Mouse (Mus musculus): Measurements from ENCODE around the gene Tfb1m.

Gene Tfb1m

DNA sequence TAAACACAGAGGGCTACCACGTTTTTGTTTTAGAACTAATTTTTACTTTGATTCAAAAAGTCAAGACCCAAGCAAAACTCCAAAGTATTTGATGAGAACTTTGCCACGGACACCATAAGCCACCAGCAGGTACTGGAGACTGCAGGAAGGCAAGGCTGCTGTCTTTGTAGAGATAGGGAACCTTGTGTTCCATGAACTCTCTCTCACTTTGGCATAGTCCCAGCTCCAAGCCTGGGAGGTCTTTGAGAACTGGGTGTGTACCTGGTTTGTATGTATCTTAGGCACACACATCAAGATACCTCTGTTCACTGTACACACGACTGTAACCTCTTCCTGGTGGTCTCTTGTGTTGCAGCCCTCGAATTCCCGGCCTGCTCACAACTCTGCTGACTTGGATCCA is 43.3 kb downstream of the Tfb1m start:
- DNase-seq (ENCODE audit: low spot score), result no peak

DNA sequence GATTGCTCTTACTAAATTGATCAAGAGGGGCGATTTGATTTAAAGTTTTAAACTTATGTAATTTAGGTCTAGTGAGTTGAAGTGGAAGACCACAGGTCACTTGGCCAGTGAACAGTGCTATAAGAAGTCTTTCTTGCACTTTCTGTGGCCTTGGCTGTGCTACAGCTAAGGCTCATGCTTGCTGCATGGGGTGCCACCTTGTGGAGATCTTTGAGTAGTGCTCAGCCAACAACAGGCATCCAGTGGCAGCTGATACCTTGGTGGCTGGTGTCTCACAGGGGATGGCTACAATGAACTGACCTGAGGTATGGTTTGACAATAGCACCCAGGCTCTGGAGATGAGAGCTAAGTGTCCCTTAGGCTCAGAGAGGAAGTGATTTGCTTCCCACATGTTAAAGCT is 47.7 kb downstream of the Tfb1m start:
- DNase-seq (ENCODE audit: low spot score), result peak; percentile 44

- no peak for DNase-seq (ENCODE audit: low spot score)
Measured at GRCm38 (mm10) chr17:3506508-3506907, 51.1 kb downstream of the Tfb1m start.

DNA sequence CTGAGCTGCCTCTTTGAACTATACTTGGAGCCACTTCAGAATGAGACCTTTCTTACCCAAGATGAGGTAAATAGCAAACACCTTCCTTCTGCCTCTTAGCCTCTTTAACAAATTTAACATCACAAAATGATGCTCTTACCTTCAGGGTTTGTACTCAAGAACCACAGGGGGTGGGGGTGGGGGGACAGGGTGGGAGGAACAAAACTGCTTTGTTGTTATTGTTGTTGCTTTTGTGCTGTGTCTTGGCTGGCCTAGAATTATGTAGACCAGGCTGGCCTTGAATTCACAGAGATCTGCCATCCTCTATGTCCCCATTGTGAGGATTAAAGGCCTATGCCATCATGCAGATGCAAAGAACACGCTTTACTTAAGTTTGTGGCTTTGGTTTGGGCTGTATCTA is 51.9 kb downstream of the Tfb1m start:
- DNase-seq (ENCODE audit: low spot score), result no peak

DNA sequence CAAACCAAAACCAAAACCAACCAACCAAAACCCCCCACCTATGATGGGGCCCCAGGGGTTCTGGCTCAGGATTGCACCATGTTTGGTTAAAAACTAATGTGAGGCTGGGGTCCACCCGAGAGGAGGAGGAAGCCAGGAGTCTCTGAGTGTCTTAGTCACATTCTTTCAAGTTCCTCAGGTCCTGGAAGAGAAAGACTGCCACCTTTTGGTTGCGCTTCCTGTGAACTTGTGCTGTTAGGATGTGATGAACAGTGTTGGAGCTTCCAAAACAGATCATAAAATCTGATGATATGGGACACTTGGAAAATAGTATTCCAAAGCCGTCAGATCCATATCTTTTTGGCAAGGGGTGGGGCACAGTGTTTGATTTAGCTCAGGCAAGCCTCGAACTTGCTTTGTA is 56.6 kb downstream of the Tfb1m start:
- DNase-seq (ENCODE audit: low spot score), result no peak

- no peak for DNase-seq (ENCODE audit: low spot score)
Measured at GRCm38 (mm10) chr17:3500076-3500475, 57.5 kb downstream of the Tfb1m start.

DNA sequence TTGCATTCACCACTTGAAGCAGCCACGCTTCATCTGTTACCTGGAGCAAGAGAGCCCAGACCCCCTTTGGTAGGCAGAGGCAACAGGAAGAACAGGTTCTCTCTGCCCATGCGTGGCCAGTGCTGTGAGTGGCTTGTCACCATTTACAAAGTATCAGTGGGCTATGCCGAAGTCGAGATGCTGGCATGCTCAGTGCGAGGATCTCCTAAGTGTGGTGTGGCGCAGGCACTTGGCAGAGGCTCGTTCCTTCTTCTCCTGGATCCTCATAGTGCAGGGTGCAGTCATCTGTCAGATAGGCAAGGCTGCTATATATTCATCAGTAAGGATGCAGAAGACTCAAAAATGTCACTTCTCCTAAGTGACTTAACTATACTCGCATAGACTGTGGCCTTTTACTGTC is 58.1 kb downstream of the Tfb1m start:
- no peak for DNase-seq (ENCODE audit: low spot score)

DNA sequence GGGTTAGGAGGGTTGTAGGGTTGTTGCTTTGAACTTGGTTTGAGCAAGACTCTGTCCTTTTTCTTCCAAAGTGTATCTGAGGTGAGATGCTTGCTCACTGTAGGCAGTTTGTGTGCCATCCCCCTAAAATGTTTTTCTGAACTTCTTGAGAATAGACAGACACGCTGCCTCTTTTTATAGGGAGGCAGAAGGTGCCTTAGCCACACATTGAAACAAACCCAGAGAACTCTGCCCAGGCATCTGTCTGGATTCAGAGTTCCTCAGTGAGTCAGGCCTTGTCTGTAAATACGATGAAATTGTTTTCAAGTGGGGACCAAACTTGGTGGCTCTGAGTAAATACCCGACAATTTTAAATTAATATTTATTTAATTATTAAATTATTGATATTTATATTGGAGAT is 59.0 kb downstream of the Tfb1m start:
- DNase-seq (ENCODE audit: low spot score), result no peak

DNA sequence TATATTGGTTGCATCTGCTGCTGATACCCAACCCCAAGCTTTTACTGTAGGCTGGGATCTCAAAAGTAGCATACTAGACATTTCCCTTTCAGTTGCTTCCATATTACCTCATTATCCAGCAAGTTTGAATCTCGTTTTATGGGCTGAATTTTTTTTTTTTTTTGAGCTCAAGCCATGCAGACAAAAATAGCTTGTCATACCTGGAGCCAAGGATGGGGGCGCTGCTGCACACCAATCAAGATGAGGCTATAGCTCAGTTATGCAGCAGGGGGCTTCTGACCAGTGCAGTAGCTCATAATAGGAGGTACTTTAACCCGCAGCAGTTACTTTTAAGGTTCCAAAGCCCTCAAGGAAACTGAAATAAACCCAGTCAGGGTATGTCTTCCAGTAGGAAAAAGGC is 59.5 kb downstream of the Tfb1m start:
- DNase-seq (ENCODE audit: low spot score), result peak; percentile 27

DNA sequence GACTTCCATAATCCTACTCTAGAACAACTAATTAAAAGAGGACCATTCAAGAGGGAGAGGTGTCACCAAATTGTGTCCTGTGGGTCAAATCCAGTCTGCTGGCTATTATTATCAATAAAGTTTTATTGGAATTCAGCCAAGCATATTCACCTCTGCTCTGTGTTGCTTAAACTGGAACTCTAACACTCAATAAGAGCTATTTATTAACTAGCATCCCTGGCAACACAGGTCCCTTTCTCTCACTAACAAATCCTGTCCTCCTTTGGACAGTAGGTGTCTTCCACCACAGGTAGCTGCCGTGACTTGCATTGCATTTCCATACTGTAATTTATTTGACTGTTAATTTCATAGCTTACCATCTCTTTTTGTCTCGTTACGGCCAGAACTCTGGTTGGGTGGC is 61.5 kb downstream of the Tfb1m start:
- no peak for DNase-seq (ENCODE audit: low spot score)

- DNase-seq (ENCODE audit: low spot score), result no peak
Measured at GRCm38 (mm10) chr17:3495576-3495975, 62.0 kb downstream of the Tfb1m start.

GRCm38 (mm10) chr17:3491667-3492066 is 65.9 kb downstream of the Tfb1m start:
- DNase-seq (ENCODE audit: low spot score), result no peak

GRCm38 (mm10) chr17:3491065-3491464 is 66.5 kb downstream of the Tfb1m start:
- no peak for DNase-seq (ENCODE audit: low spot score)

- no peak for DNase-seq (ENCODE audit: low spot score)
Measured at GRCm38 (mm10) chr17:3490216-3490895, 67.2 kb downstream of the Tfb1m start.

- no peak for DNase-seq (ENCODE audit: low spot score)
Measured at GRCm38 (mm10) chr17:3487721-3488601, 69.6 kb downstream of the Tfb1m start.

DNA sequence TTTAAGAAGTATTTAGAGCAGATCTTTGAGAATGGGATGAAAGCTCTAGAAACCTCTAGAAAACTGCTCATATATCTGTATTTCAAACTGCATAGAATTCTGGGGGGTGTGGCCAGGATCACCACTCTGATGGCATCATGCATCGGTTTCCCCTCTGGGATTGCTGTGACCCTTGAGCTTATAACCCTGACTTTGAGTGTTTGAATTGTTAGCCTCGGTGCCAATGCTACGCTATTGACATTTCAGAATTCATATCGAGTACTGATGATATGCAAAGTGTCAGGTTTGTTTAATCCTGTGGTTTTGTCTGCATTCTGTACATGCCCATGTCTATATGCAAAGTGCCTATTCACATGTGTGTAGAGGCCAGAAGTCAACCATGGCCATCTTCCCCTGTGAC is 70.4 kb downstream of the Tfb1m start:
- DNase-seq (ENCODE audit: low spot score), result no peak

- no peak for DNase-seq (ENCODE audit: low spot score)
Measured at GRCm38 (mm10) chr17:3485851-3486250, 71.7 kb downstream of the Tfb1m start.

- DNase-seq (ENCODE audit: low spot score), result no peak
Measured at GRCm38 (mm10) chr17:3483091-3483490, 74.5 kb downstream of the Tfb1m start.

DNA sequence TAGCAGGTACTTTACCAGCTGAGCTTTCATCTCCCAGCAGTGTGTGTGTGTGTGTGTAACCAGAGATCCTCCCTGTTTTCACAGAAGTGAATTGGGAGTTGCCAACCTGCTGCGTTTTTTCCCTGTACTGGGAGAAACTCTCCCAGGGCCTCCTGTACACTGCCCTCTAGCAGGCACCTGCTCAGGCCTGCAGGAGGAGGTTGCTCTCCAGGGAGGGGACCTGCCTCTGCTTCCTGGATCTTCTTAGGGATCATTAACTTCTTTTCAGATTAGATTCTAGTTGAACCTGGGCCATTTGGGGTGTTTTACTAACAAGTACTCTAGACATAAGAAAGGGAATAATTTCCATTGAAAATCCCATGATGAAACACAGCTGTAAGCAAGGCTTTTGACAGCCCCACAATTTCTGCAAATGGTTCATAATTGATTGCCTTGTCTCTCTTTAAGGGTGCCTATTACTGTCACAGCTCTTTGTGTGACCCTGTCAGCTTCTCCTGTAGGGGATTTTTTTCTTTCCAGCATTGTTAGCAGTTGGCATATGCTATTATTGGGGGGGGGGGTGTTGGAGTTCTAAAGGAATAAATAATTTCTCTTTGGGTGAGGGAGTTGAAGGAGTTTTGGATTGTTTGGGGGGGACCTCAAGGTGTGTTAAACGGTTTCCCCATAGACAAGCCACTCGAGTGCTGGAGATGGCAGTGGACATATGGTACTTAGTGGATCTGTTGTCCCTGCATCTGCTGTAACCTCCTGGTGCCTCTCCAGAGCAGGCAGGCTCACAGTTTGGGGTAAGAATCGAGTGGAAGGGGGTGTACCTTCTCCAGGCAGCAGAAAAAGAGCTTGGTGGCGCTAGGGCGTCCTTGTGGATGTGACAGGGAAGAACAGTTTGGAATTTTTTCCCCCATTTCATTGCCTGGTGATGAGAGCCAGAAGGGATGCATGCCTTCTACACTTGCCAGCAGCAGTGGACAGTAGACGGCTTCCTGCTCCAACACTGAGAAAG is 75.7 kb downstream of the Tfb1m start:
- DNase-seq (ENCODE audit: low spot score), result no peak

DNA sequence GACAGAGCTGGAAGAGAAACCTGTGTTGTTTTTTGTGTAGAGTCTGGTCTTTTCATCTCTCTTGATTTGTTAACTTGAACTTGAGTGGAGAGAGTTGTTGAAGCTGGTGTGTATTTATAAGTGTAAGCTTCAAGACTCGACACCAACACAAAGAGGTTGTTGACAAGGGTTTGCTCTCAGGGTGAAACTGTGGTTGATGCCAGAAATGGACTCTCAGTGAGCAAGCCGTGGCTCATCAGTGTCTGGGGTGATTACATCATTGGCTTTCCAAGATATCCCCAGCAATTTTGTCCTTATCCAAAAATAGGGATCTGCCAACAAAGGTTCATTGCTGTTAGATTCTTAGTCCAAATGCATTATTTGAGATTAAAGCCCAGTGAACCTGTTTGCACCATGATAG is 81.0 kb downstream of the Tfb1m start:
- no peak for DNase-seq (ENCODE audit: low spot score)

GRCm38 (mm10) chr17:3472018-3472417 is 85.6 kb downstream of the Tfb1m start:
- DNase-seq (ENCODE audit: low spot score), result no peak
